Mouse (Mus musculus): ENCODE results near the gene Cog4. TPM values are rescaled to one million over a fixed set of nuclear protein-coding genes. Genes with fewer than 3 reads are reported as not detected.

The Cog4 gene
- polyA plus RNA-seq, 1 experiment from 2014 or later: 77.1 TPM

- H3K9me3 ChIP-seq (replicated peaks): no peaks in the 10 kb centered on the region
- ATAC-seq (replicated peaks; ENCODE audit: low FRiP score): no peak
Measured at GRCm38 (mm10) chr8:110877862-110878261, 31.5 kb downstream of the Cog4 start.

GRCm38 (mm10) chr8:110881741-110882310, 35.4 kb downstream of the Cog4 start:
- H3K27me3 ChIP-seq: no peaks in the 10 kb centered on the region
- no peak overlapping the region for H3K27ac ChIP-seq
- no peak overlapping the region for H3K4me3 ChIP-seq (replicated peaks)
- H3K36me3 ChIP-seq: peaks cover 92% of the 10 kb centered on the region
- no peaks in the 10 kb centered on the region for H3K4me1 ChIP-seq
- 92% methylated on average over 10 of the region's 10 CpGs for WGBS
- no peak overlapping the region for H3K4me2 ChIP-seq
- ATAC-seq (replicated peaks; ENCODE audit: low FRiP score): no peak
- no peaks in the 10 kb centered on the region for H3K9me3 ChIP-seq (replicated peaks)
- no peak overlapping the region for H3K9ac ChIP-seq

More at GRCm38 (mm10) chr8:110877862-110878261, 31.5 kb downstream of the Cog4 start:
- Histone ChIP-seq H3K27ac (no peak overlapping the region), H3K27me3 (no peaks in the 10 kb centered on the region), H3K4me3 (replicated peaks) (no peak overlapping the region), H3K4me2 (no peak overlapping the region), H3K9ac (no peak overlapping the region), H3K36me3 (peaks cover 98% of the 10 kb centered on the region), H3K4me1 (no peaks in the 10 kb centered on the region)
- WGBS: 87% methylated on average over 4 of the region's 4 CpGs

- no peaks in the 10 kb centered on the region for H3K9me3 ChIP-seq (replicated peaks)
- peaks cover 88% of the 10 kb centered on the region for H3K36me3 ChIP-seq
- no peak overlapping the region for H3K27ac ChIP-seq
- H3K4me3 ChIP-seq (replicated peaks): no peak overlapping the region
- H3K4me1 ChIP-seq: no peaks in the 10 kb centered on the region
- no peak overlapping the region for H3K9ac ChIP-seq
- no peak overlapping the region for H3K4me2 ChIP-seq
- WGBS: 87% methylated on average over 18 of the region's 18 CpGs
- ATAC-seq (replicated peaks; ENCODE audit: low FRiP score): no peak
- H3K27me3 ChIP-seq: no peaks in the 10 kb centered on the region
Measured at GRCm38 (mm10) chr8:110883824-110884223, 37.4 kb downstream of the Cog4 start.

DNA sequence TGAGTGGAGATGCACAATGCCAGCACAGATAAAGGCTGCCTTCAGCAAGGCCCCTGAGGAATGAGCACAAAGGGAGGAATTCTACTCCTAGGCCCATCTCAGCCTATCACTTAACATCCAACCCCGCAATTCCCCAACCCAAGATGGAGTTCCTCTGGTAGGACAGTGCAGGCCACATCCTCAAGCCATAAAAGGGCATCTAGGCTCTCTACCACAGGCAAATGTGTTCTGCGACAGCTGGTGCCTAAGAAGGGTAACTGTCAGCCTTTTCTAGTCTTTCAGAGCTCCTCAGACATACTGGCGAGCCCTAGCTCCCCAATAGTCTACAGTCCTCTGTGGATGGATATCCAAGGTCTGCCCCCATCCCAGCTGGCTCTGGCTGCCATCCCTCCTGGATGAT, 40.2 kb downstream of the Cog4 start:
- no peaks in the 10 kb centered on the region for H3K4me1 ChIP-seq
- peaks cover 72% of the 10 kb centered on the region for H3K36me3 ChIP-seq
- H3K4me3 ChIP-seq (replicated peaks): no peak overlapping the region
- no peak overlapping the region for H3K27ac ChIP-seq
- no peak overlapping the region for H3K9ac ChIP-seq
- no peak overlapping the region for H3K4me2 ChIP-seq
- 84% methylated on average over 3 of the region's 3 CpGs for WGBS
- no peaks in the 10 kb centered on the region for H3K27me3 ChIP-seq
- ATAC-seq (replicated peaks; ENCODE audit: low FRiP score): no peak
- H3K9me3 ChIP-seq (replicated peaks): no peaks in the 10 kb centered on the region

DNA sequence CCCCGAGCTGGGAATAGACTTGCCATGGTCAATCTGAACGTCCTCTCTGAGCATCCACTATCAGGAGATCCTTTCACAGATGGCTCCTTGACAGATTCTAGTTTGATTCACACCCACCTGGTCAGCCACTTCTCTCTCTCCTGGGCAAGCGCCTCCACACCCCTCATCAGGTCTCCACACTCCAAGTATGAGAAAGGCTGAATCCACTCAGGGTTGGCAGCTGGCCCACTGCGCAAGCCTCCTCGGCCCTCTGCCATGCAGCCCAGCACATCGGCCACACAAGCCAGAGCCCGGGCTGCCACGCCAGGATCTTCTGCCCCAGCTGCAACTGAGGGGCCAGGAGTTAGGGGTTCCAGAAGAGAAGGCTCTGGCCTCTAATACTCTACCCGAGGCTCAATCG, 41.2 kb downstream of the Cog4 start:
- peaks cover 67% of the 10 kb centered on the region for H3K36me3 ChIP-seq
- H3K27ac ChIP-seq: no peak overlapping the region
- no peak for ATAC-seq (replicated peaks; ENCODE audit: low FRiP score)
- H3K4me3 ChIP-seq (replicated peaks): no peak overlapping the region
- no peaks in the 10 kb centered on the region for H3K9me3 ChIP-seq (replicated peaks)
- H3K9ac ChIP-seq: no peak overlapping the region
- no peaks in the 10 kb centered on the region for H3K27me3 ChIP-seq
- H3K4me2 ChIP-seq: no peak overlapping the region
- no peaks in the 10 kb centered on the region for H3K4me1 ChIP-seq
- WGBS: 92% methylated on average over 10 of the region's 10 CpGs

- Histone ChIP-seq H3K9me3 (replicated peaks) (no peaks in the 10 kb centered on the region), H3K9ac (no peak overlapping the region), H3K36me3 (peaks cover 63% of the 10 kb centered on the region), H3K27me3 (no peaks in the 10 kb centered on the region), H3K27ac (no peak overlapping the region), H3K4me1 (no peaks in the 10 kb centered on the region), H3K4me3 (replicated peaks) (no peak overlapping the region), H3K4me2 (no peak overlapping the region)
- 91% methylated on average over 8 of the region's 8 CpGs for WGBS
- ATAC-seq (replicated peaks; ENCODE audit: low FRiP score): no peak
Measured at GRCm38 (mm10) chr8:110888441-110888840, 42.0 kb downstream of the Cog4 start.

GRCm38 (mm10) chr8:110888860-110889259, 42.5 kb downstream of the Cog4 start:
- Histone ChIP-seq H3K36me3 (peaks cover 58% of the 10 kb centered on the region), H3K4me3 (replicated peaks) (no peak overlapping the region), H3K9me3 (replicated peaks) (no peaks in the 10 kb centered on the region), H3K4me2 (no peak overlapping the region), H3K4me1 (no peaks in the 10 kb centered on the region), H3K9ac (no peak overlapping the region), H3K27me3 (no peaks in the 10 kb centered on the region), H3K27ac (no peak overlapping the region)
- no peak for ATAC-seq (replicated peaks; ENCODE audit: low FRiP score)
- 90% methylated on average over 16 of the region's 16 CpGs for WGBS

GRCm38 (mm10) chr8:110889904-110890470, 43.6 kb downstream of the Cog4 start:
- H3K9me3 ChIP-seq (replicated peaks): no peaks in the 10 kb centered on the region
- H3K36me3 ChIP-seq: peaks cover 52% of the 10 kb centered on the region
- H3K4me1 ChIP-seq: no peaks in the 10 kb centered on the region
- no peak overlapping the region for H3K9ac ChIP-seq
- H3K27me3 ChIP-seq: no peaks in the 10 kb centered on the region
- no peak overlapping the region for H3K27ac ChIP-seq
- no peak for ATAC-seq (replicated peaks; ENCODE audit: low FRiP score)
- H3K4me2 ChIP-seq: no peak overlapping the region
- no peak overlapping the region for H3K4me3 ChIP-seq (replicated peaks)
- WGBS: 77% methylated on average over 12 of the region's 12 CpGs

- Histone ChIP-seq H3K4me2 (no peak overlapping the region), H3K27me3 (no peaks in the 10 kb centered on the region), H3K27ac (no peak overlapping the region), H3K9me3 (replicated peaks) (no peaks in the 10 kb centered on the region), H3K4me3 (replicated peaks) (no peak overlapping the region), H3K36me3 (peaks cover 40% of the 10 kb centered on the region), H3K4me1 (no peaks in the 10 kb centered on the region), H3K9ac (no peak overlapping the region)
- ATAC-seq (replicated peaks; ENCODE audit: low FRiP score): no peak
- WGBS: 88% methylated on average over 7 of the region's 7 CpGs
Measured at GRCm38 (mm10) chr8:110892040-110892439, 45.6 kb downstream of the Cog4 start.

DNA sequence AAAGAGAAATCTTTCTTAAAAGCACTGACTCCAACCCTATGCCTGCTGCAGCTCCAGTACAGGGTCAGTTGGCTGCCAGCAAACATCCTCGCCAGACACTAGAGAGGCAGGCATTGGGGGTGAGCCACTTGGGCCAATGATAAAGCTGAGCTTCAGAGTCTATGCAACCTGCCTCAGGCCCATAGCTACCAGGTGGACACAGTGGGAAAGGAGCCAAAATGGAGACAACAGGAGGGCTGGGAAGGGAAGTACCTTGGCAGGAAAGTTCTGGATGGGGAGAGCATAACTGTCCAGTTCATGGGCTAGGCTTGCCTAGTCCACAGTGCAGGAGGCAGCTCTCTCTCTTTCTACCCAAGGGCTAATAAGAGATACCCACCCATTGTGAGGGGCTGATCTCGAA, 46.5 kb downstream of the Cog4 start:
- Histone ChIP-seq H3K27ac (no peak overlapping the region), H3K36me3 (peaks cover 34% of the 10 kb centered on the region), H3K4me2 (no peak overlapping the region), H3K9me3 (replicated peaks) (no peaks in the 10 kb centered on the region), H3K27me3 (no peaks in the 10 kb centered on the region), H3K9ac (no peak overlapping the region), H3K4me3 (replicated peaks) (no peak overlapping the region), H3K4me1 (no peaks in the 10 kb centered on the region)
- WGBS: 95% methylated on average over 2 of the region's 2 CpGs
- ATAC-seq (replicated peaks; ENCODE audit: low FRiP score): no peak

DNA sequence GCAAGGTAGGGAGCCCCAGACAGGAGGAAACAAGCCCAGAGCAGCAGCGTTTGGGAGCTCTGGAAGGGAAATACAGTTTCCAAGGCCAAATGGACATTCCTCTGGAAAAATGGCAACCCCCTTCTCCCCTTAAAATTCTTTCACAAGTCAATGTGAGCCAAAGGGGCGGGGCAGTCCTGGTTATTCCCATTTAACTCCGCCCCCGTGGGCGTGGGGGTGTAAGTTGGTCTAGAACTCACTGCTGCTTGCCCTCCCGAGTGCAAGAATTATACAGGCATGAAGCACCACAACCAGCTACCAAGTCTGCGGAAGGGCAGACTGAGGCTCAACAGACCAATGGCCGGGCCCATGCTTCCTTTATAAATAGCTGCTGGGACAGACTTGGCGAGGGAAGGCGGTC, 48.5 kb downstream of the Cog4 start:
- Histone ChIP-seq H3K9ac (no peak overlapping the region), H3K9me3 (replicated peaks) (no peaks in the 10 kb centered on the region), H3K4me1 (no peaks in the 10 kb centered on the region), H3K27ac (no peak overlapping the region), H3K4me3 (replicated peaks) (no peak overlapping the region), H3K27me3 (no peaks in the 10 kb centered on the region), H3K4me2 (no peak overlapping the region), H3K36me3 (peaks cover 36% of the 10 kb centered on the region)
- ATAC-seq (replicated peaks; ENCODE audit: low FRiP score): no peak
- WGBS: 78% methylated on average over 10 of the region's 10 CpGs

- H3K4me1 ChIP-seq: no peaks in the 10 kb centered on the region
- no peak overlapping the region for H3K4me2 ChIP-seq
- no peaks in the 10 kb centered on the region for H3K9me3 ChIP-seq (replicated peaks)
- no peak for ATAC-seq (replicated peaks; ENCODE audit: low FRiP score)
- H3K27me3 ChIP-seq: no peaks in the 10 kb centered on the region
- 83% methylated on average over 9 of the region's 9 CpGs for WGBS
- no peak overlapping the region for H3K27ac ChIP-seq
- no peak overlapping the region for H3K9ac ChIP-seq
- H3K4me3 ChIP-seq (replicated peaks): no peak overlapping the region
- H3K36me3 ChIP-seq: peaks cover 34% of the 10 kb centered on the region
Measured at GRCm38 (mm10) chr8:110895254-110895653, 48.9 kb downstream of the Cog4 start.

- Histone ChIP-seq H3K9ac (no peak overlapping the region), H3K4me2 (no peak overlapping the region), H3K27ac (no peak overlapping the region), H3K4me1 (no peaks in the 10 kb centered on the region), H3K9me3 (replicated peaks) (no peaks in the 10 kb centered on the region), H3K27me3 (no peaks in the 10 kb centered on the region), H3K4me3 (replicated peaks) (no peak overlapping the region), H3K36me3 (peaks cover 34% of the 10 kb centered on the region)
- 94% methylated on average over 13 of the region's 13 CpGs for WGBS
- ATAC-seq (replicated peaks; ENCODE audit: low FRiP score): no peak
Measured at GRCm38 (mm10) chr8:110895812-110896211, 49.4 kb downstream of the Cog4 start.

Data from kidney, embryonic 15.5 days (tissue).